Mouse (Mus musculus) hindbrain, embryonic 13.5 days (tissue): ENCODE data around the gene Smim4. TPM values are rescaled to one million over a fixed set of nuclear protein-coding genes. Genes with fewer than 3 reads are reported as not detected.
A peak's percentile ranks its signal among the peaks of the same experiment; 100 is the strongest.

Source experiments
- ATAC-seq: fragments of 200-750 bp; cut with Nextera tagmentation; 2 replicates; pipeline ENCODE4 v1.8.0; 2017; ENCODE audit warnings: moderate TSS enrichment; ENCODE audit not compliant: low FRiP score
- H3K27ac ChIP-seq: fragments of 300-500 bp; sonication (generic); 2 replicates; pipeline ENCODE4 v1.5.1; 2015; ENCODE audit warnings: inconsistent platforms, mild to moderate bottlenecking, moderate library complexity
- H3K27me3 ChIP-seq: fragments of 300-500 bp; sonication (generic); 2 replicates; pipeline ENCODE4 v1.6.1; 2015; ENCODE audit warnings: mild to moderate bottlenecking, inconsistent platforms
- H3K36me3 ChIP-seq: fragments of 300-500 bp; sonication (generic); 2 replicates; pipeline ENCODE4 v1.6.1; 2015; ENCODE audit warnings: mild to moderate bottlenecking, inconsistent platforms
- H3K4me1 ChIP-seq: fragments of 300-500 bp; sonication (generic); replicated peaks from 2 replicates; pipeline ENCODE4 v1.6.1; 2015; ENCODE audit warnings: inconsistent platforms
- H3K4me2 ChIP-seq: fragments of 300-500 bp; sonication (generic); 2 replicates; pipeline ENCODE4 v1.6.1; 2015; ENCODE audit warnings: inconsistent platforms, mild to moderate bottlenecking, moderate library complexity
- H3K4me3 ChIP-seq: fragments of 300-500 bp; sonication (generic); 2 replicates; pipeline ENCODE4 v1.5.1; 2015; ENCODE audit warnings: mild to moderate bottlenecking, inconsistent platforms
- H3K9ac ChIP-seq: fragments of 300-500 bp; sonication (generic); 2 replicates; pipeline ENCODE4 v1.6.1; 2015; ENCODE audit warnings: mild to moderate bottlenecking, inconsistent platforms
- H3K9me3 ChIP-seq: fragments of 300-500 bp; sonication (generic); 2 replicates; pipeline ENCODE4 v1.6.1; 2016; ENCODE audit warnings: inconsistent platforms
- WGBS: fragments of 180-500 bp; shearing (Covaris S2); methylation state at CpG from one replicate; pipeline ENCODE4 v1.1.7; 2015; 5-methylcytosine and 5-hydroxymethylcytosine counted together
- polyA plus RNA-seq: library from polyadenylated mRNA; unstranded; fragments of >200 nt; fragmentation: Nextera tagmentation; extraction: Ambion mirVana; gene quantifications from 2 replicates; pipeline ENCODE4 v1.2.1, GENCODE M21; 2015

The Smim4 gene
- polyA plus RNA-seq, 1 experiment from 2014 or later = 83.2 TPM

DNA sequence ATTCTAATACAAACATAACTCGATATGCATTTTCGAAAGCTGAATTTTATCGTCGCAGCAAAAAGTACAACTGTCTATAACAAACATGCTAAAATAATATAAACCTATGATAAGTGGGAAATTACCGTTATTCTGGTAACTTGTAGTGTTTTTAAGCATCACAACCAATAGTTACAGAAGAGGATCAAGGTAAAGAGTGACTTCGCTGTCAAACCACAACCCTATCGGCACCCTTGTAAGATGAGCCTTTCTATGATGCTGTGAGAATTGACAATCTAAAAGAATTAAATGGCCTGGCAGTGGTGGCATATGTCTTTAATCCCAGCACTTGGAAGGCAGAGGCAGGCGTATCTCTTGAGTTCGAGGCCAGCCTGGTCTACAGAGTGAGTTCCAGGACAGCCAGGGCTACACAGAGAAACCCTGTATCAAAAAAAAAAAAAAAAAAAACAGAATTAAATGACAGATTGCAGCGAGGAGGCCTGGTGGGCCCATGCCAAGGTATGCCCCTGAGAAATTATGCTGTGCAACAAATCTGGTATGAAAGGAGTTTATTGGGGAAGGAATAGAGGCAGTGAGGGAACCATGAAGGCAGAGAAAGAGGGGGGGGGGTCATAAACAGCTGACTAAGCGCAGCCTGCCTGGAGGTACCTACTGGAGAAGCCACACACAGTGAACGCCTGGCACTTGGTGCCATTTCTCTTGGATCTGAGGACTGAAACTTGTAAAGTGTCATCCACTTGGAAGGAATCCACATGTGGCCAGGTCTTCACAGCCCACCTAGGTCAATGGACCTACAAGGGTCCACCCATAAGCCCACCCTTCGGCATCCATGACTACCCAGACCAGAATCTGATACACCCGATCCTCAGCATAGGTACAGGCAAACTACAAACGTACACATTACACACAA is 825 bp upstream of the Smim4 start:
- Histone ChIP-seq H3K4me2 (peak overlapping the region; percentile 93), H3K9me3 (no peaks in the 10 kb centered on the region), H3K27me3 (no peaks in the 10 kb centered on the region), H3K27ac (peak overlapping the region; percentile 90), H3K4me1 (peaks cover 68% of the 10 kb centered on the region), H3K4me3 (peak overlapping the region; percentile 76), H3K36me3 (peaks cover 2% of the 10 kb centered on the region), H3K9ac (peak overlapping the region; percentile 29; the same call in 1 of the 2 replicates)
- 69% methylated on average over 15 of the region's 15 CpGs for WGBS
- ATAC-seq = no peak

DNA sequence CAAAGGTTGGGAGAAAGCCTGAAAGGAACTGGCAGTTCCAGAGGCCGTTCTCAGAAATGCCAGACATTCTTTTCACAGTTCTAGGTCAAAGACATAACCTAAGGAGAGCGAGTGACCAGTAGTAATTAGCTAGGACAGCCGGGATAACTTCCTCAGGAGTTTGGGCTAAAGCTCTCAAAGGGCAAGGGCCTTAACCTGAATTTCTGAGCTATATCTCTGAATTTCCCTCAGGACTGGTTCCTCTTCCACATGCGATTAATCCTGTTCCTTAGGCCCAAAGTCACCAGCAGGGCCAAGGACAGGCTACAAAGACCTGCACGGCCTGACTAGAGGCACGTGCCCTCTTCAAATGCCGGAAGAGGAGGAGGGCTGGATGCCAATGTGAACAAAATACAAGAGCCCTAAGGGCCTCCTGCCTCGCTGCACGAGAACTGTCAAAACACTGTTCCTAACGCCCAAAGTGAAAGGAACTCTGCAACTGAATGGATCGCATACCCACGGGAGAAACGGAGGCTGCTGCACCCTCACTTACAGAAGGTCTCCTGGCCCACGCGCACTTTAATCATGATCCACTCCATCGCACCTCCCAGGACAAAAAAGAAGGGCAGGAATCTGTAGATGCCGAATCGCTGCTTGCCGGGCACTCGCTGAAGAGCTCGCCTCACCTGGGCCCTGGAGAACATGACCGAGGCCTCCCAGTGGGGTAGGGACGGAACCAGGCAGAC is 493 bp downstream of the Smim4 start:
- WGBS = 3% methylated on average over 23 of the region's 23 CpGs

GRCm38 (mm10) chr14:31126826-31127225 is 1.9 kb downstream of the Smim4 start:
- H3K27ac ChIP-seq = no peak overlapping the region
- H3K9me3 ChIP-seq = no peaks in the 10 kb centered on the region
- no peaks in the 10 kb centered on the region for H3K27me3 ChIP-seq
- H3K9ac ChIP-seq = no peak overlapping the region
- H3K4me1 ChIP-seq = peaks cover 41% of the 10 kb centered on the region
- peak overlapping the region; percentile 14; the same call in 1 of the 2 replicates for H3K4me3 ChIP-seq
- peak overlapping the region; percentile 36; the same call in 1 of the 2 replicates for H3K4me2 ChIP-seq
- WGBS = 96% methylated on average over 8 of the region's 8 CpGs
- peaks cover 8% of the 10 kb centered on the region for H3K36me3 ChIP-seq
- no peak for ATAC-seq

More for the DNA sequence above, 493 bp downstream of the Smim4 start:
- H3K4me2 ChIP-seq = peak overlapping the region; percentile 93
- peaks cover 3% of the 10 kb centered on the region; the same call in 1 of the 2 replicates for H3K36me3 ChIP-seq
- peak overlapping the region; percentile 76 for H3K4me3 ChIP-seq
- no peaks in the 10 kb centered on the region for H3K9me3 ChIP-seq
- peak overlapping the region; percentile 81 for H3K9ac ChIP-seq
- H3K27ac ChIP-seq = peak overlapping the region; percentile 84
- H3K4me1 ChIP-seq = peaks cover 55% of the 10 kb centered on the region
- no peaks in the 10 kb centered on the region for H3K27me3 ChIP-seq
- peak; percentile 26; the same call in 1 of the 2 replicates for ATAC-seq

DNA sequence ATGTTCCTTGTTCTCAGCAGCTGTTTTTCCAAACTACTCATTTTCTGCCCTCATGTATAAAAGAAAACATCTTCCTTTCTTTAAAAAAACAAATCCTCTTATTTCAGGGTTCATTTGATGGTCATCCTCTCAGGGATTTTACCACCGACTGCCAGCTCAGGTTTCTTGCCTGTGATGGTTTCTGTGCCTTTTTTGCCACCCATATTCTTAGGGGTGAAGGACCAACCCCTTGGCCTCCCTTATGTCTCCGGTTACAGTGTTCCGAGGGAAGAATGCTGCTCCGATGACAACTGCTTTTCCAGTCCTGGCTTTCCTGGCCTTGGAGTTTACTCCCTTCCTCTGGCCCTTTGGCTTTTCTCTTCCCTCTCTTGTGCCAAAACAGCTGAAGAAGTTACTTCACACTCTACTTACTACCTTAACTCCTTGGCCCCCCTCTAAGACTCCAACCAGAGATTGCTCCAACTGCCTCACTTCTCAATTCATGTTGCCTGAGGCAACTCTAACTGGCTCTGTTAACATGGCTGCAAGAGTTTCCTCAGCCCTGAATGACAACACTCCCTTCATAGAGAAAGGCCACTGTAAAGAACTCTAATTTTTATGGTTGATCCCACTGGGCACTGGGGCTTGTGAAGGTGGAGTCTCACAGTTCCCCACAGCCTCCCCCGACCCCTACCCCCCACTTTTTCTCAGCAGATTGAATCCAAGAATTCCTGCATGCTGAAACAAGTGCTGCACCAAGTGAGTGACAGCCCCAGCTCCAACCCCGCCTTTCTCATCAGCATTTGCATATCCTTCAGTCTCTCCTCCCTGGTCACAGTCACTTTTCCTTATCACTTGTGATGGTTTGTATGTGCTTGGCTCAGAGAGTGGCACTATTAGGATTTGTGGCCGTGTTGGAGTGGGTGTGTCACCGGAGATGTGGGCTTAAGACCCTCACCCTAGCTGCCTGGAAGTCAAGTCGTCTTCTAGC is 3.4 kb downstream of the Smim4 start:
- peak overlapping the region; percentile 49 for H3K27ac ChIP-seq
- no peaks in the 10 kb centered on the region for H3K27me3 ChIP-seq
- no peak overlapping the region for H3K4me3 ChIP-seq
- no peaks in the 10 kb centered on the region for H3K9me3 ChIP-seq
- no peak for ATAC-seq
- H3K9ac ChIP-seq = 0 out of 2 replicates have a peak overlapping the region, but pooled peaks have one; percentile 26
- peaks cover 15% of the 10 kb centered on the region for H3K36me3 ChIP-seq
- WGBS = 68% methylated on average over 9 of the region's 9 CpGs
- H3K4me2 ChIP-seq = no peak overlapping the region
- H3K4me1 ChIP-seq = peaks cover 39% of the 10 kb centered on the region

DNA sequence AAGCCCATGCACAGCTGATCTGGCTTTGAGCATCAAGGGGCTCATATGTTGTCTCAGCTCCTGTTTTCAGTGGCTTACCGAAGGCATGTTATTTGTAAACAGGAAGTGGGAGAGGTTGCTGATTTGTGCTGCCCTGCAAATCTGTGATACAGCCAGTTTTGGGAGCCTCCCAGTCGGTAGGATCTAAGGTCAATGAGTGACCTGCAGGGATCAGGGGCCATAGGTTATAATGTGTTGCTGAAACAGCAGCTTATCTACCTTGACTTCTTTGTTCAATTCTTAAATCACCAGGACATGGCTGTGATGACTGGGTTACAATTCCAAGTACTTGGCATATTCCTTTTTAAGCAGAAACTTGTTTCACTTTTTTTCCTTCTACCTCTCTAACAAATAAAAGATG is 13.2 kb downstream of the Smim4 start:
- H3K9ac ChIP-seq = no peak overlapping the region
- no peak overlapping the region for H3K4me3 ChIP-seq
- H3K27me3 ChIP-seq = no peaks in the 10 kb centered on the region
- 82% methylated on average over 2 of the region's 2 CpGs for WGBS
- no peak overlapping the region for H3K4me2 ChIP-seq
- H3K36me3 ChIP-seq = peaks cover 58% of the 10 kb centered on the region
- no peaks in the 10 kb centered on the region for H3K9me3 ChIP-seq
- no peak overlapping the region for H3K27ac ChIP-seq
- no peaks in the 10 kb centered on the region for H3K4me1 ChIP-seq
- no peak for ATAC-seq

DNA sequence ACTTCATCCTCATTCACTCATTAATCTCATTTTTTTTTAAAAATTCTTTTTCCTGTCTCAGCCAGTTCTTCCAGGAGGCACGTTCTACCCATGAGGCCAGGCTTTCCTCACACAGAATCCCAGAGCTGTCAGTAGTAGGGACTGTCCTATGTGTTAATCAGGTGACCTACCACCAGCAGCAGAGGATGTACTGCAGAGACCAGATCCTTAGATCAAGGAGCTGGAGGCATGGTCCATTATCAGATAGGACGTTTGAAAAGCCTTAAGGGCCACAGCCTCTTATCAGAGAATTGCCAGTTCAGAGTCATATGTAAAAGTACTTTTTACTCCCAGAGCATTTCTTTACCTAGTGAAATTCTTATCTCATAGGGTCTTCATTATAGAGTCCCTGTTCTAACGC is 14.7 kb downstream of the Smim4 start:
- Histone ChIP-seq H3K9ac (no peak overlapping the region), H3K9me3 (no peaks in the 10 kb centered on the region), H3K4me3 (no peak overlapping the region), H3K36me3 (peaks cover 63% of the 10 kb centered on the region), H3K27me3 (no peaks in the 10 kb centered on the region), H3K27ac (no peak overlapping the region), H3K4me1 (no peaks in the 10 kb centered on the region), H3K4me2 (no peak overlapping the region)
- no peak for ATAC-seq
- 88% methylated on average over 3 of the region's 3 CpGs for WGBS

DNA sequence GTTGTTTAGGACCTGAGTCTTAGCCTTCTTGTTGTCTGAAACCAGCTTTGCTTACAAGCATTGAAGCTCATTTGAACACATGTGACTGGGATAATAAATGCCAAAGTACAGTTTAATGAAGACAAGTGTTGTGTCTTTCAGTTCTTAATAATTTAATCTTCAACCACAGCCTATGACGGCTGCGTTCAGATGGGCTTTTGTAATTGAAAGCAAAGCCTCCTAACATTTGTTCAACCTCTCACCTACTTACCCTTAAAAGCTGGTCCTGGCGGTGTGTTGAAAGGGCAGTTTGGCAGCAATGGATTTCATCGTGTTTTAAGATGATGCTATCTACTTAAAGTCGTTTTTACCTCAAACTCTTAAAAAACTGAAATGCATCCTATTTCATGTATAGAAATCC is 16.6 kb downstream of the Smim4 start:
- WGBS = 90% methylated on average over 5 of the region's 5 CpGs
- H3K4me1 ChIP-seq = no peaks in the 10 kb centered on the region
- no peak overlapping the region for H3K4me2 ChIP-seq
- no peak overlapping the region for H3K27ac ChIP-seq
- peaks cover 66% of the 10 kb centered on the region for H3K36me3 ChIP-seq
- no peak for ATAC-seq
- no peak overlapping the region for H3K4me3 ChIP-seq
- no peaks in the 10 kb centered on the region for H3K9me3 ChIP-seq
- H3K27me3 ChIP-seq = no peaks in the 10 kb centered on the region
- H3K9ac ChIP-seq = no peak overlapping the region

- no peaks in the 10 kb centered on the region for H3K4me1 ChIP-seq
- WGBS = 85% methylated on average over 3 of the region's 3 CpGs
These were observed 18.1 kb downstream of the Smim4 start for GRCm38 (mm10) chr14:31110613-31111012.

DNA sequence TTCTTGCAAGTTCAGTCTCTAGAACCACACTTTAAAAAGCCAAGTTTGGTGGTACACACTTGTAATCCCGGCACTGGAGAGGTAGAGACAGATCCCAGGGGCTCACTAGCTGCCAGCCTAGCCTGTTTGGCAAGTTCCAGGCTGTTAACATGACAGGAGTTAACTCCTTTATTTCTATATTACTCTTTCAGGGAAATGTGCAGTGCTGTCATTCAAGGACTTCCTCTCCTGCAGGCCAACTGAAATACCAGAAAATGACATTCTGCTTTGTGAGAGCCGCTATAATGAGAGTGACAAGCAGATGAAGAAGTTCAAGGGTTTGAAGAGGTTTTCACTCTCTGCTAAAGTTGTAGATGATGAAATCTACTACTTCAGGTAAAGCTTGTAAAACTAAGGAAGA is 23.6 kb downstream of the Smim4 start:
- Histone ChIP-seq H3K9ac (no peak overlapping the region), H3K4me1 (no peaks in the 10 kb centered on the region), H3K36me3 (peaks cover 63% of the 10 kb centered on the region), H3K27me3 (no peaks in the 10 kb centered on the region), H3K9me3 (no peaks in the 10 kb centered on the region), H3K4me3 (no peak overlapping the region), H3K4me2 (no peak overlapping the region), H3K27ac (no peak overlapping the region)
- ATAC-seq = no peak
- 96% methylated on average over 2 of the region's 2 CpGs for WGBS

More at GRCm38 (mm10) chr14:31110613-31111012, 18.1 kb downstream of the Smim4 start:
- no peak overlapping the region for H3K4me2 ChIP-seq
- no peak overlapping the region for H3K4me3 ChIP-seq
- no peaks in the 10 kb centered on the region for H3K9me3 ChIP-seq
- peaks cover 67% of the 10 kb centered on the region for H3K36me3 ChIP-seq
- no peak overlapping the region for H3K27ac ChIP-seq
- no peak overlapping the region for H3K9ac ChIP-seq
- H3K27me3 ChIP-seq = no peaks in the 10 kb centered on the region
- no peak for ATAC-seq

- Histone ChIP-seq H3K4me2 (no peak overlapping the region), H3K4me3 (no peak overlapping the region), H3K9me3 (no peaks in the 10 kb centered on the region), H3K27me3 (no peaks in the 10 kb centered on the region), H3K9ac (no peak overlapping the region), H3K36me3 (peaks cover 84% of the 10 kb centered on the region), H3K27ac (no peak overlapping the region), H3K4me1 (no peaks in the 10 kb centered on the region)
- 100% methylated on average over 1 of the region's 1 CpGs for WGBS
- no peak for ATAC-seq
These were observed 38.8 kb downstream of the Smim4 start for GRCm38 (mm10) chr14:31089918-31090317.

DNA sequence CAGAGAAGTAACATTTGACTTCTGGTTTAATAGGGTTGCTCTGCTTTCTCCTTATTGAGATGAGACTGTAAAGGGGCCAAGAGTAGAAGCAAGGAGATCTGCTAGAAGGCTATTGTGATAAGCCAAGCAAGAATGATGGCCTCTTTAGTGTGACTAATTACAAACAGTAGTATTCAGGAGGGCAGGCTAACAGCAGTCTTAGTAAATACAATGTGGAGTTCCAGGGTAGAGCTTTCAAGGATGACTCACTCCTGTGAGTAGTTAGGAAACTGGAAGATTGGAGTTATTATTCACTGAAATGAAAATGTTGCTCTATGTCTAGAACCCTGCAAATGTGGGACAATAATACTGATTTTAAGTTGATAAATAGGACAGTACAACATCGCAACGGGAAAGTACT is 40.2 kb downstream of the Smim4 start:
- Histone ChIP-seq H3K27me3 (no peaks in the 10 kb centered on the region), H3K9ac (no peak overlapping the region), H3K27ac (no peak overlapping the region), H3K9me3 (no peaks in the 10 kb centered on the region), H3K4me1 (no peaks in the 10 kb centered on the region), H3K4me2 (no peak overlapping the region), H3K4me3 (no peak overlapping the region), H3K36me3 (peaks cover 77% of the 10 kb centered on the region)
- 96% methylated on average over 2 of the region's 2 CpGs for WGBS
- no peak for ATAC-seq
